Mouse (Mus musculus) liver, adult 2 months (tissue): Measurements from ENCODE around the gene Gpc3. TPM values are rescaled to one million over a fixed set of nuclear protein-coding genes. Genes with fewer than 3 reads are reported as not detected.

Source experiments
- DNase-seq: peaks from one replicate; pipeline ENCODE4 v3.0.0-alpha.2; 2011; ENCODE audit warnings: low read depth, low spot score; ENCODE audit errors: extremely low read depth
- H3K27ac ChIP-seq: fragments of 200-500 bp; replicated peaks from 2 replicates; pipeline ENCODE4 v1.5.1; 2012; ENCODE audit warnings: low read depth, mild to moderate bottlenecking, control low read depth, inconsistent platforms, low read length; ENCODE audit not compliant: insufficient read depth
- H3K27me3 ChIP-seq: fragments of 200-500 bp; 2 replicates; pipeline ENCODE4 v1.6.1; 2012; ENCODE audit warnings: mild to moderate bottlenecking, moderate library complexity, low read length, inconsistent platforms; ENCODE audit not compliant: control insufficient read depth, insufficient read depth
- H3K36me3 ChIP-seq: fragments of 200-500 bp; 2 replicates; pipeline ENCODE4 v1.6.1; 2012; ENCODE audit warnings: low read length, inconsistent platforms; ENCODE audit not compliant: control insufficient read depth, insufficient read depth
- H3K4me1 ChIP-seq: fragments of 200-500 bp; 2 replicates; pipeline ENCODE4 v1.6.1; 2011; ENCODE audit warnings: low read length; ENCODE audit not compliant: control insufficient read depth, insufficient read depth
- H3K4me3 ChIP-seq: fragments of 200-500 bp; 2 replicates; pipeline ENCODE4 v1.5.1; 2011; ENCODE audit warnings: low read depth, mild to moderate bottlenecking, control low read depth, low read length, moderate library complexity; ENCODE audit not compliant: insufficient read depth
- H3K79me2 ChIP-seq: fragments of 200-500 bp; 2 replicates; pipeline ENCODE4 v1.6.1; 2012; ENCODE audit warnings: inconsistent platforms, mild to moderate bottlenecking, low read length, moderate library complexity; ENCODE audit not compliant: control insufficient read depth, insufficient read depth
- H3K9ac ChIP-seq: fragments of 200-500 bp; 2 replicates; pipeline ENCODE4 v1.6.1; 2012; ENCODE audit warnings: low read depth, mild to moderate bottlenecking, control low read depth, inconsistent platforms, low read length
- CTCF ChIP-seq: fragments of 200-500 bp; IDR thresholded peaks from 2 replicates; pipeline ENCODE4 v1.5.1; 2011; ENCODE audit warnings: low read depth, low read length, control low read depth
- POLR2A ChIP-seq: fragments of 200-500 bp; IDR thresholded peaks from 2 replicates; pipeline ENCODE4 v1.6.1; 2011; ENCODE audit warnings: low read length, control low read depth; ENCODE audit not compliant: insufficient read depth; ENCODE audit errors: extremely low read depth
- WGBS: fragments of 180-500 bp; shearing (Covaris S2); methylation state at CpG from one replicate; pipeline ENCODE4 v1.1.7; 2018; 5-methylcytosine and 5-hydroxymethylcytosine counted together
- polyA plus RNA-seq: library from polyadenylated mRNA; depleted of rRNA; stranded (reverse); fragments of >200 nt; gene quantifications from 2 replicates; pipeline ENCODE4 v1.2.3, GENCODE M21; 2012
- total RNA-seq: library from RNA; depleted of rRNA; stranded (reverse); fragments of >200 nt; gene quantifications from 2 replicates; pipeline ENCODE4 v1.2.3, GENCODE M21; 2014

The Gpc3 gene
- total and polyA plus RNA-seq, 2 experiments: 0.65 to 0.86 TPM

DNA sequence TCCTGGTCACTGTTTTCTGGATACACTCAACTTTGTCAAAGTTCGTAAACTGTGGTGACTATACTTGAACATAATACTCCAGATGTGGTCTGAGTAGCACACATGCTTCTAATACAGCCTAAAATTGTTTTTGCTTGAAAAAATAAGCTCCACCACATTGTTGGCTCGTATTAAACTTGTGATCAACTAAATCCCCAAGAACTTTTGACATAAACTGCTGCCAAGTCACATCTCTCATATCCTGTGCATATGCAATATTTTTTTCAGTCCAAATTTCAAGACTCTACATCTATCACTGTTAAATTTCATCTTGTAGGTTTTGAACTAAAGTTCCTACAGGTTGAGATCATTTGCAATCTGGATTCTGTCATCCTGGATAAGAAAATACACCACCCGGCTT is 69.1 kb downstream of the Gpc3 start:
- 84% methylated on average over 3 of the region's 3 CpGs for WGBS
- Histone ChIP-seq H3K27ac (no peak overlapping the region), H3K9ac (no peak overlapping the region), H3K4me1 (no peaks in the 10 kb centered on the region), H3K36me3 (no peaks in the 10 kb centered on the region), H3K4me3 (no peak overlapping the region), H3K27me3 (no peaks in the 10 kb centered on the region), H3K79me2 (no peaks in the 10 kb centered on the region)
- TF ChIP-seq CTCF (no peak), POLR2A (no peak)
- no peak for DNase-seq

DNA sequence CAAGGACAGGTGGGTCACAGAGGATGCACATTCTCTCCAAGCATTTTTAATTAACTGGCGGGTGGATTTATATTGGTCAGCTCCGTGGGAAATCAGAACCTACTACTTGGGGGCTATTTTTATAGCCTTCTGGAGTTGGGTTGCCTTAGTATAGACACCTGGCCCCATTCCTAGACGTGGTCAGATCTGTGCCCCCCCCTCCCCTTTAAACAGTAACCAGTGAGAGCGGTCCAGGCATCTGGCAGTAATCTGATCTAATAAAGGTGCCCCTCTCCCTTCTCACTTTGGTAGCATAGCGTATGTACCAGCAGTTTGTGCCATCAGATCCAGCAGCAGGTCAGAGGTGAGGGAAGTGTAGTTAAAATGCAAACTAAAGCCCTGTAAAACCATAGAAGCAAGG is 76.5 kb downstream of the Gpc3 start:
- H3K9ac ChIP-seq: no peak overlapping the region
- TF ChIP-seq POLR2A (no peak), CTCF (no peak)
- H3K36me3 ChIP-seq: no peaks in the 10 kb centered on the region
- 92% methylated on average over 5 of the region's 5 CpGs for WGBS
- H3K27me3 ChIP-seq: no peaks in the 10 kb centered on the region
- H3K4me3 ChIP-seq: no peak overlapping the region
- H3K27ac ChIP-seq: no peak overlapping the region
- no peak for DNase-seq
- no peaks in the 10 kb centered on the region for H3K4me1 ChIP-seq
- no peaks in the 10 kb centered on the region for H3K79me2 ChIP-seq

DNA sequence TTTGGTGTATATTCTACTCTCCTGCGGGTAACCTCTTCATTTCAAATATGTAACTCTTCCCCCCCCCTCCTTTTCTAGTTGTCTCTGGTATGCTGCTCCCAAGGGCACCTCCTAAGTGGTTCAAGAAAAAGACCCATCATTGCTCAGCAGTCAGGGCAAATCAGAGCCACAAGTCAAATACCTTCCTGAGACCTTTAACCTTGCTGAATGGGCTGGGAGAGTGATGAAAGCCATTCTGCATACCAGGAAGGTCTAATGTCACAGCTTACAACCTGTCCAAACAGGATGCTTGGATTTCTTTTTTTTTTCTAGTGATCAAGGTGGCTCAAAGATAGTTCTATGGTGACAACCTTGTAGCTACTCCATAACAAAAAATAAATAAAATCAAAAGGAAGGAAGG is 80.0 kb downstream of the Gpc3 start:
- Histone ChIP-seq H3K9ac (no peak overlapping the region), H3K4me3 (no peak overlapping the region), H3K27ac (no peak overlapping the region), H3K27me3 (no peaks in the 10 kb centered on the region), H3K79me2 (no peaks in the 10 kb centered on the region), H3K4me1 (no peaks in the 10 kb centered on the region), H3K36me3 (no peaks in the 10 kb centered on the region)
- no peak for DNase-seq
- 35% methylated on average over 1 of the region's 1 CpGs for WGBS
- no peak for TF ChIP-seq POLR2A
- no peak for TF ChIP-seq CTCF

DNA sequence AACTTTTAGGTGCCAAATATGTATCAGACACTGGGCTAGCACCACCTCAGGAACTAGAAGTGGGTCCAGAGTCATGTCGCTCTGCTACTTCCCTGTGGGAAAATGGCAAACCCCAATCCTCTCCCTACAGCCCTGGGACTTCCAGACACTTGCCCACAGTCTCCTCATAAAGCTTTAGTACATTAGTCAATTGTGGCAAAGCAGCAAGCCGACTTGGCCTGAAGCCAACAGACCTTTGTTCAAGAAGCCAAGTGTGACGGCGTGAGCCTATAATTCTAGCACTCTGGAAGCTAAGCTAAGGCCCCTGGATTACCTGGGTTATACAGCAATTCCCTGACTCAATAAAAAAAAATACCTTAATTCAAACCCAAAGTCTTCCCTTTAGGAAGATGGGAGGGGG is 80.7 kb downstream of the Gpc3 start:
- Histone ChIP-seq H3K4me1 (no peaks in the 10 kb centered on the region), H3K27ac (no peak overlapping the region), H3K79me2 (no peaks in the 10 kb centered on the region), H3K36me3 (no peaks in the 10 kb centered on the region), H3K9ac (no peak overlapping the region), H3K27me3 (no peaks in the 10 kb centered on the region), H3K4me3 (no peak overlapping the region)
- TF ChIP-seq POLR2A (no peak), CTCF (no peak)
- 54% methylated on average over 4 of the region's 4 CpGs for WGBS
- no peak for DNase-seq

DNA sequence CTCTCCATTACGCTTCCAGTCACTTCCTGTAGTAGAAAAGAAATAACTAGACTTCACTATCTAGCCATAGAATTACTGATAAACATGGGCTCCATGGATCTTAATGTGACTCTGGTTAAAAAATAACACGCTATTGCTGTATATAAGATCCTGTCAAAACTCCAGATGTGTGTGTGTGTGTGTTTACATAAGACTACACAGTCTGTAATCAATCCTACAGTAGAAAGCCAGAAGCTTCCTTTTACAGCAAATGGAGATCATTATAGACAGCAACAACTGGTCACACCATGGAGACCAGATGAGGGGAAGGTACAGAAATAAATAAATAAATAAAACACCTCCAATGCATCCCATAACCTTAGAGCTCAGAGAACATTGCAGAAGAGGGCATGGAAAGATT is 81.6 kb downstream of the Gpc3 start:
- no peak for DNase-seq
- Histone ChIP-seq H3K9ac (no peak overlapping the region), H3K4me1 (no peaks in the 10 kb centered on the region), H3K79me2 (no peaks in the 10 kb centered on the region), H3K4me3 (no peak overlapping the region), H3K36me3 (no peaks in the 10 kb centered on the region), H3K27me3 (no peaks in the 10 kb centered on the region), H3K27ac (no peak overlapping the region)
- 74% methylated on average over 2 of the region's 2 CpGs for WGBS
- TF ChIP-seq CTCF: no peak
- TF ChIP-seq POLR2A: no peak

DNA sequence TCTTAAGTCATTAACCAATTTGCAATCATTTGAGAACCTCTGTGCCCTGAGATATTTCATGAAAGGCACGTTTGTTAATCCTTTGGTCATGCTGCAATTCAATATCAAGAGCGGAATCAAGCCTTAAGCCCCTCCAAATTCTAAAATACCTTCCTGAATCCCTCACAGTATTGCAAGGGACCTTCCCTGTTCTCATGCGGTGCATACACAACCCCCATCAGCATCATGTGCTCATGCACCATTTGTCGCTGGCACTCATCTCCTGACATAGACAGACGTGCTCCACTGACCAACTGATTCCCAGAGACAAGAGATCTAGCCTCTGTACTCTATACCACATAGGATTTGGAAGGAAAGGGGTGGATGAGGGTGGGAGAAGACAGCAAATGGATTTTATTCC is 87.7 kb downstream of the Gpc3 start:
- Histone ChIP-seq H3K27me3 (no peaks in the 10 kb centered on the region), H3K79me2 (no peaks in the 10 kb centered on the region), H3K27ac (no peak overlapping the region), H3K4me3 (no peak overlapping the region), H3K36me3 (no peaks in the 10 kb centered on the region), H3K4me1 (no peaks in the 10 kb centered on the region), H3K9ac (no peak overlapping the region)
- TF ChIP-seq POLR2A (no peak), CTCF (no peak)
- DNase-seq: no peak
- 96% methylated on average over 5 of the region's 5 CpGs for WGBS
